Mouse (Mus musculus): Measurements from ENCODE around the gene 2410002F23Rik. TPM values are rescaled to one million over a fixed set of nuclear protein-coding genes. Genes with fewer than 3 reads are reported as not detected.
A peak's percentile ranks its signal among the peaks of the same experiment; 100 is the strongest.

2410002F23Rik gene
- total and polyA plus RNA-seq, 3 experiments, result 44.4 to 96.1 (median 67.0) TPM

DNA sequence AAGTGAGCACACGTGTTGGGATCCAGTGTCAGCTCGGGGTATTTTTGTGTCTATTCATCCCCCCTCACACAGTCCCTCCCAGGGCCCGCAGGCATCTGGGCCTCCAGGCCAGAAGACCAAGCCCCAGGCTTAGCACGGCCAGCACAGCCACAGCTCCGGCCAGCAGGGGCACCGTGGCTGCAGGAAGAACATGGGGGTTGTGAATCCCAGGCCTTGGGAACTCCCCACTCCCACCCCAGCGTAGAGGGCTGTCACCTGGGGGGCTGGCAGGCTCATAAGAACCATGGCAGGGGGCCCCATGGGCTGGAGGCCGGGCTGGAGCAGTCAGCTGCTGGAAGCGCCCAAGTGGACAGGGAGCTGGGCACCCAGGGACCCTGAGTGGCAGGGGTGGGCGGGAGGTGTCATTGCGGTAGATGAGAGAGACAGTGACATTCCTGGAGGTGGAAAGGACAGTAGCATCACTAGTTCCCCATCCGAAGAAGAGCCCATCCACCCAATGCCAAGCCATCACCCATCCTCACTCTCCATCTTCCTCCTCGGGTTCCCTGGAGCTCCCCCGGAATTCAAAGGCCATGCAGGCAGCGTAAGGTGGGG is 6.6 kb downstream of the 2410002F23Rik start:
- peak; percentile 11 for DNase-seq (ENCODE audit: extremely low read depth)
- TF ChIP-seq RCOR1 (conservative IDR thresholded peaks at IDR 0.05; ENCODE audit: low read depth, low read length), result no peak
- TF ChIP-seq IRF4 (IDR thresholded peaks at IDR 0.05; ENCODE audit: low read depth, low read length), result no peak
- no peak for TF ChIP-seq BHLHE40 (IDR thresholded peaks at IDR 0.05; ENCODE audit: low read depth, low read length)
- TF ChIP-seq ZC3H11A (IDR thresholded peaks at IDR 0.05; ENCODE audit: low read depth, low read length), result no peak
- TF ChIP-seq CHD1 (IDR thresholded peaks at IDR 0.05; ENCODE audit: low read depth, low read length), result no peak
- TF ChIP-seq ZMIZ1 (IDR thresholded peaks at IDR 0.05; ENCODE audit: low read depth, low read length), result no peak; the same call in 1 of the 2 replicates
- no peak for TF ChIP-seq POLR2AphosphoS2 (IDR thresholded peaks at IDR 0.05; ENCODE audit: low read depth, low read length)
- TF ChIP-seq CHD2 (IDR thresholded peaks at IDR 0.05; ENCODE audit: low read length), result no peak
- TF ChIP-seq GABPA (IDR thresholded peaks at IDR 0.05; ENCODE audit: insufficient replicate concordance, low read depth, low read length), result no peak
- no peak for TF ChIP-seq MXI1 (IDR thresholded peaks at IDR 0.05; ENCODE audit: low read depth, low read length)
- no peak for TF ChIP-seq NELFE (IDR thresholded peaks at IDR 0.05; ENCODE audit: low read depth, low read length)

DNA sequence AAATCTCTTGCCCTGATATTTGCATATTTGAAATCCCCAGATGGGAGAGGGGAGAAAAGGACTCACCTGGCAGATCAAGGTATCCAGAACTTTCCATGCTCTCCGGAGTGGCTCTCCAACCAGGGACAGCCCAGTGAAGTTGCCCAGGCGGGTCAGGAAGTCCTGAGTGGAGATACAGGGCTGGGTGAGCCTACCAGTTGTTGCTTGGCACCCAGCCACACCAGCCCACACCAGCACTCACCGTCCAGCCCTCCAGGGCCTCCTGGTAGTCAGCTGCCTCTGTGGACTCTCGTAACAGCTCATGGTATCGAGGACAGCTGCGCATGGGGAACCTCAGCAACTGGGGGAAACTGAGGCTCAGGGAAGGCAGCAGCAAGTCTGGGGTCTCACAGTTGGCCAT is 8.4 kb downstream of the 2410002F23Rik start:
- H3K9ac ChIP-seq (ENCODE audit: insufficient read depth, low read depth), result no peak overlapping the region
- no peak overlapping the region for H3K4me3 ChIP-seq (replicated peaks in 1 of 3; ENCODE audit: low read depth in 2 of 3, low read length in 2 of 3, poor library complexity in 1 of 3)
- H3K4me1 ChIP-seq (ENCODE audit: control insufficient read depth in 1 of 2, insufficient read depth in 2 of 2), result peaks cover 12 to 48% of the 10 kb centered on the region in 2 experiments
- no peaks in the 10 kb centered on the region for H3K79me2 ChIP-seq (replicated peaks; ENCODE audit: control insufficient read depth, extremely low read depth, insufficient read depth, poor library complexity, severe bottlenecking)
- DNase-seq (ENCODE audit: extremely low read depth), result peak; percentile 34
- peaks cover 1% of the 10 kb centered on the region for H3K27me3 ChIP-seq (replicated peaks)
- TF ChIP-seq TCF12 (IDR thresholded peaks at IDR 0.05; ENCODE audit: low read depth, low read length) (0 out of 2 replicates have a peak, but pooled peaks have one; percentile 41), CHD2 (IDR thresholded peaks at IDR 0.05; ENCODE audit: low read length) (0 out of 2 replicates have a peak, but pooled peaks have one; percentile 40), ZKSCAN1 (IDR thresholded peaks at IDR 0.05; ENCODE audit: borderline replicate concordance, low read depth, low read length) (no peak), ETS1 (conservative IDR thresholded peaks at IDR 0.05; ENCODE audit: low read depth, low read length) (0 out of 2 replicates have a peak, but pooled peaks have one; percentile 18), ZMIZ1 (IDR thresholded peaks at IDR 0.05; ENCODE audit: low read depth, low read length) (peak; percentile 80), CTCF (conservative IDR thresholded peaks at IDR 0.05 in 1 of 2, IDR thresholded peaks at IDR 0.05 in 1 of 2; ENCODE audit: low read depth in 2 of 2, low read length in 2 of 2) (no peak), POLR2AphosphoS2 (IDR thresholded peaks at IDR 0.05; ENCODE audit: low read depth, low read length) (no peak; the same call in 1 of the 2 replicates), IRF4 (IDR thresholded peaks at IDR 0.05; ENCODE audit: low read depth, low read length) (peak; percentile 48), BHLHE40 (IDR thresholded peaks at IDR 0.05; ENCODE audit: low read depth, low read length) (no peak), EP300 (IDR thresholded peaks at IDR 0.05; ENCODE audit: low read length) (0 out of 2 replicates have a peak, but pooled peaks have one; percentile 45), ELF1 (IDR thresholded peaks at IDR 0.05; ENCODE audit: low read depth, low read length) (0 out of 2 replicates have a peak, but pooled peaks have one; percentile 18), MAX (IDR thresholded peaks at IDR 0.05; ENCODE audit: low read length) (no peak), SMC3 (IDR thresholded peaks at IDR 0.05; ENCODE audit: low read depth, low read length) (no peak), NELFE (IDR thresholded peaks at IDR 0.05; ENCODE audit: low read depth, low read length) (no peak)
- in situ Hi-C loops (cut with MboI; ENCODE audit: low pct_ligation_motif_present, low pct_unique_long_range_greater_than_20kb, low sequenced_read_pairs), result no loop called here
- H3K4me2 ChIP-seq (ENCODE audit: insufficient read depth, low read depth, poor library complexity, severe bottlenecking), result 0 out of 2 replicates have a peak overlapping the region, but pooled peaks have one; percentile 22
- no peak overlapping the region for H3K27ac ChIP-seq (ENCODE audit: insufficient read depth, low read depth)
- H3K9me3 ChIP-seq (replicated peaks; ENCODE audit: low read length), result no peaks in the 10 kb centered on the region
- dilution Hi-C loops (cut with MboI; ENCODE audit: extremely low pct_ligation_motif_present, extremely low pct_unique_long_range_greater_than_20kb, low sequenced_read_pairs), result no loop called here
- peaks cover 23 to 34% of the 10 kb centered on the region in 2 experiments for H3K36me3 ChIP-seq (replicated peaks in 1 of 2; ENCODE audit: control insufficient read depth in 1 of 2, insufficient read depth in 1 of 2, low read length in 1 of 2)

More for the DNA sequence above, 6.6 kb downstream of the 2410002F23Rik start:
- Histone ChIP-seq H3K27ac (ENCODE audit: insufficient read depth, low read depth) (no peak overlapping the region), H3K79me2 (replicated peaks; ENCODE audit: control insufficient read depth, extremely low read depth, insufficient read depth, poor library complexity, severe bottlenecking) (peaks cover 4% of the 10 kb centered on the region), H3K27me3 (replicated peaks) (peaks cover 1% of the 10 kb centered on the region), H3K9ac (ENCODE audit: insufficient read depth, low read depth) (no peak overlapping the region), H3K4me1 (ENCODE audit: control insufficient read depth in 1 of 2, insufficient read depth in 2 of 2) (peaks cover 15 to 67% of the 10 kb centered on the region in 2 experiments), H3K4me3 (replicated peaks in 1 of 3; ENCODE audit: low read depth in 2 of 3, low read length in 2 of 3, poor library complexity in 1 of 3) (no peak overlapping the region), H3K4me2 (ENCODE audit: insufficient read depth, low read depth, poor library complexity, severe bottlenecking) (no peak overlapping the region), H3K36me3 (replicated peaks in 1 of 2; ENCODE audit: control insufficient read depth in 1 of 2, insufficient read depth in 1 of 2, low read length in 1 of 2) (peaks cover 36 to 52% of the 10 kb centered on the region in 2 experiments), H3K9me3 (replicated peaks; ENCODE audit: low read length) (no peaks in the 10 kb centered on the region)
- dilution Hi-C loops (cut with MboI; ENCODE audit: extremely low pct_ligation_motif_present, extremely low pct_unique_long_range_greater_than_20kb, low sequenced_read_pairs) (no loop called here), in situ Hi-C loops (cut with MboI; ENCODE audit: low pct_ligation_motif_present, low pct_unique_long_range_greater_than_20kb, low sequenced_read_pairs) (no loop called here)

Measured in CH12.LX (cell line).